Mouse (Mus musculus): ENCODE data around the gene AL732309.1. TPM values are rescaled to one million over a fixed set of nuclear protein-coding genes. Genes with fewer than 3 reads are reported as not detected.

AL732309.1 gene
- total and polyA plus RNA-seq, 3 experiments: 4.8 to 11.5 TPM; not detected in 1

GRCm38 (mm10) chr2:25228431-25228889 lies 18.2 kb downstream of the AL732309.1 start (continued):
- peak; percentile 62 for TF ChIP-seq TBP (IDR thresholded peaks at IDR 0.05; ENCODE audit: low read depth, low read length)

GRCm38 (mm10) chr2:25227406-25227805 lies 19.3 kb downstream of the AL732309.1 start:
- Histone ChIP-seq H3K79me2 (ENCODE audit: control insufficient read depth, insufficient read depth, low read length, poor library complexity) (peaks cover 17% of the 10 kb centered on the region), H3K4me3 (ENCODE audit: control insufficient read depth in 1 of 2, insufficient read depth in 1 of 2, low read depth in 2 of 2, low read length in 2 of 2) (no peak overlapping the region), H3K9me3 (replicated peaks; ENCODE audit: insufficient read depth, low read length) (no peaks in the 10 kb centered on the region), H3K4me1 (ENCODE audit: control insufficient read depth in 1 of 2, insufficient read depth in 2 of 2, low read length in 2 of 2) (peaks cover 6 to 18% of the 10 kb centered on the region in 2 experiments; a peak in 3 of 4 replicates), H3K27ac (ENCODE audit: control insufficient read depth, low read depth, low read length) (no peak overlapping the region), H3K36me3 (ENCODE audit: control insufficient read depth in 1 of 2, insufficient read depth in 2 of 2, low read length in 2 of 2) (peaks cover 6 to 8% of the 10 kb centered on the region in 2 experiments), H3K9ac (ENCODE audit: control insufficient read depth, low read depth, low read length, poor library complexity, severe bottlenecking) (no peak overlapping the region), H3K27me3 (ENCODE audit: control insufficient read depth in 1 of 2, insufficient read depth in 2 of 2, low read length in 2 of 2) (no peaks in the 10 kb centered on the region)
- no peak for DNase-seq (ENCODE audit: low read depth, low spot score)
- TF ChIP-seq TBP (IDR thresholded peaks at IDR 0.05; ENCODE audit: low read depth, low read length): no peak
- TF ChIP-seq EP300 (IDR thresholded peaks at IDR 0.05; ENCODE audit: low read depth in 1 of 2, low read length in 2 of 2): no peak
- no peak for TF ChIP-seq NRF1 (IDR thresholded peaks at IDR 0.05; ENCODE audit: insufficient read depth, low read depth, low read length, poor library complexity, severe bottlenecking)
- no peak for TF ChIP-seq ZKSCAN1 (IDR thresholded peaks at IDR 0.05; ENCODE audit: low read depth, low read length)
- no peak for TF ChIP-seq POLR2A (IDR thresholded peaks at IDR 0.05; ENCODE audit: control insufficient read depth in 1 of 2, insufficient read depth in 1 of 2, low read depth in 1 of 2, low read length in 2 of 2, poor library complexity in 1 of 2)
- TF ChIP-seq GATA1 (IDR thresholded peaks at IDR 0.05; ENCODE audit: low read depth, low read length): no peak
- no peak for TF ChIP-seq GABPA (IDR thresholded peaks at IDR 0.05; ENCODE audit: low read depth, low read length)
- TF ChIP-seq MAFK (IDR thresholded peaks at IDR 0.05; ENCODE audit: borderline replicate concordance, low read depth, low read length): no peak
- TF ChIP-seq KAT2A (conservative IDR thresholded peaks at IDR 0.05; ENCODE audit: low read depth, low read length): no peak
- no peak for TF ChIP-seq POLR2AphosphoS5 (IDR thresholded peaks at IDR 0.05; ENCODE audit: borderline replicate concordance, low read depth, low read length)
- no peak for TF ChIP-seq JUND (IDR thresholded peaks at IDR 0.05; ENCODE audit: low read depth, low read length)
- no peak for TF ChIP-seq CHD2 (IDR thresholded peaks at IDR 0.05; ENCODE audit: low read length)
- no peak for TF ChIP-seq ZC3H11A (IDR thresholded peaks at IDR 0.05; ENCODE audit: low read depth, low read length)
- no peak for TF ChIP-seq RCOR1 (IDR thresholded peaks at IDR 0.05; ENCODE audit: low read depth, low read length)
- TF ChIP-seq SIN3A (IDR thresholded peaks at IDR 0.05; ENCODE audit: low read length): no peak
- TF ChIP-seq MXI1 (IDR thresholded peaks at IDR 0.05; ENCODE audit: low read depth, low read length): no peak

- Histone ChIP-seq H3K27me3 (ENCODE audit: control insufficient read depth in 1 of 2, insufficient read depth in 2 of 2, low read length in 2 of 2) (no peaks in the 10 kb centered on the region), H3K4me1 (ENCODE audit: control insufficient read depth in 1 of 2, insufficient read depth in 2 of 2, low read length in 2 of 2) (peaks cover 6 to 18% of the 10 kb centered on the region in 2 experiments; a peak in 3 of 4 replicates), H3K9ac (ENCODE audit: control insufficient read depth, low read depth, low read length, poor library complexity, severe bottlenecking) (no peak overlapping the region), H3K9me3 (replicated peaks; ENCODE audit: insufficient read depth, low read length) (no peaks in the 10 kb centered on the region), H3K4me3 (ENCODE audit: control insufficient read depth in 1 of 2, insufficient read depth in 1 of 2, low read depth in 2 of 2, low read length in 2 of 2) (no peak overlapping the region), H3K27ac (ENCODE audit: control insufficient read depth, low read depth, low read length) (no peak overlapping the region), H3K79me2 (ENCODE audit: control insufficient read depth, insufficient read depth, low read length, poor library complexity) (peaks cover 17% of the 10 kb centered on the region), H3K36me3 (ENCODE audit: control insufficient read depth in 1 of 2, insufficient read depth in 2 of 2, low read length in 2 of 2) (peaks cover 6 to 8% of the 10 kb centered on the region in 2 experiments)
- no peak for TF ChIP-seq CHD1 (IDR thresholded peaks at IDR 0.05; ENCODE audit: low read depth, low read length)
- TF ChIP-seq USF2 (IDR thresholded peaks at IDR 0.05; ENCODE audit: borderline replicate concordance in 1 of 2, insufficient read depth in 1 of 2, low read depth in 1 of 2, low read length in 2 of 2): no peak
- TF ChIP-seq MAX (IDR thresholded peaks at IDR 0.05; ENCODE audit: low read length): no peak
- no peak for TF ChIP-seq E2F4 (IDR thresholded peaks at IDR 0.05; ENCODE audit: borderline replicate concordance, low read depth, low read length)
- TF ChIP-seq POLR2AphosphoS2 (IDR thresholded peaks at IDR 0.05; ENCODE audit: low read length): no peak
- no peak for TF ChIP-seq MEF2A (IDR thresholded peaks at IDR 0.05; ENCODE audit: extremely low read depth, insufficient replicate concordance, low read depth, low read length, poor library complexity, severe bottlenecking)
- TF ChIP-seq TCF12 (IDR thresholded peaks at IDR 0.05; ENCODE audit: low read depth, low read length): no peak
- TF ChIP-seq KAT2A (conservative IDR thresholded peaks at IDR 0.05; ENCODE audit: low read depth, low read length): no peak
- TF ChIP-seq ZC3H11A (IDR thresholded peaks at IDR 0.05; ENCODE audit: low read depth, low read length): no peak
- TF ChIP-seq TAL1 (IDR thresholded peaks at IDR 0.05; ENCODE audit: low read length): no peak
- no peak for TF ChIP-seq SMC3 (IDR thresholded peaks at IDR 0.05; ENCODE audit: low read depth, low read length)
- TF ChIP-seq MXI1 (IDR thresholded peaks at IDR 0.05; ENCODE audit: low read depth, low read length): no peak
- no peak for TF ChIP-seq MAZ (IDR thresholded peaks at IDR 0.05; ENCODE audit: low read depth, low read length)
- no peak for TF ChIP-seq USF1 (IDR thresholded peaks at IDR 0.05; ENCODE audit: low read depth, low read length)
- TF ChIP-seq CTCF (IDR thresholded peaks at IDR 0.05 in 2 of 3, conservative IDR thresholded peaks at IDR 0.05 in 1 of 3; ENCODE audit: control insufficient read depth in 1 of 3, insufficient read depth in 1 of 3, low read depth in 2 of 3, low read length in 3 of 3, poor library complexity in 1 of 3, severe bottlenecking in 1 of 3): no peak
- TF ChIP-seq POLR2AphosphoS5 (IDR thresholded peaks at IDR 0.05; ENCODE audit: borderline replicate concordance, low read depth, low read length): no peak
- no peak for TF ChIP-seq ZKSCAN1 (IDR thresholded peaks at IDR 0.05; ENCODE audit: low read depth, low read length)
- TF ChIP-seq GATA1 (IDR thresholded peaks at IDR 0.05; ENCODE audit: low read depth, low read length): no peak
- no peak for DNase-seq (ENCODE audit: low read depth, low spot score)
Measured at GRCm38 (mm10) chr2:25226864-25227263, 19.8 kb downstream of the AL732309.1 start.
